Mouse (Mus musculus) erythroblast, embryonic 14.5 days (primary cell): ENCODE measurements around the gene Macrod2.

Experiments
- GATA1 ChIP-seq: IDR thresholded peaks from 2 replicates; pipeline ENCODE4 v1.6.1; 2012; ENCODE audit warnings: low read length, inconsistent platforms, mixed read lengths
- TAL1 ChIP-seq: IDR thresholded peaks from 3 replicates; pipeline ENCODE4 v1.6.1; 2012; ENCODE audit warnings: low read length, inconsistent platforms, mixed read lengths

GRCm38 (mm10) chr2:141800909-141801308 lies 1405.8 kb downstream of the Macrod2 start:
- TF ChIP-seq TAL1 (no peak), GATA1 (no peak)
